Mouse (Mus musculus) brain, embryonic 14.5 days (tissue): ENCODE data around the gene Lsamp.

Experiments used
- CTCF ChIP-seq: fragments of 200-500 bp; IDR thresholded peaks from 2 replicates; pipeline ENCODE4 v1.5.1; 2012; ENCODE audit warnings: inconsistent platforms, mild to moderate bottlenecking, moderate library complexity, borderline replicate concordance; ENCODE audit not compliant: insufficient read depth, insufficient read length; ENCODE audit errors: extremely low read depth
- POLR2A ChIP-seq: fragments of 200-500 bp; IDR thresholded peaks from 2 replicates; pipeline ENCODE4 v1.6.1; 2012; ENCODE audit warnings: mild to moderate bottlenecking, inconsistent platforms, borderline replicate concordance; ENCODE audit not compliant: poor library complexity, insufficient read depth, insufficient read length, severe bottlenecking; ENCODE audit errors: extremely low read depth

DNA sequence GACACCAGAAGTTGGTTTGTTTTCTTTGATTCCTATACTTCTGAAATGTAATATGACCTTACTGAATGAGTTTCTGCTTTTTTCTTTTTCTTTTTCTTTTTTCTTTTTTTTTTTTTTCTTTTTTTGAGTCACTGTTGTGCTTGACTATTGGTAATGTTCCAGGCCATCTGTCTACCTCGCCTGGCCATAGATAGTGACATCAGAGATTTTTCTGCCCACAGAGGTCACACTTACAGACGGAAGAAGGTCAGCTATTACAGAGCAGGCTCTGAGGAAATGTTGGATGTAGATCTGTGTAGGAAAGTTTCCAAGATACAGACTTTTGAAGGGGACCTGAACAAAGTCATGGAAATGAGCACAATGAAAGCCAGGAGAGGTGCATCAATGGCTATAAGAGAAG, 76.3 kb downstream of the Lsamp start:
- no peak for TF ChIP-seq POLR2A
- no peak for TF ChIP-seq CTCF
